Mouse (Mus musculus): ENCODE results near the gene Ccr10. TPM values are rescaled to one million over a fixed set of nuclear protein-coding genes. Genes with fewer than 3 reads are reported as not detected.

Gene Ccr10
- 0.29 and 0.63 TPM in 2 replicates for total RNA-seq (2023)

GRCm38 (mm10) chr11:101174851-101175628 lies at the start of gene Ccr10:
TSS of gene Ccr10 (minus strand) at chr11:101175443.

DNA sequence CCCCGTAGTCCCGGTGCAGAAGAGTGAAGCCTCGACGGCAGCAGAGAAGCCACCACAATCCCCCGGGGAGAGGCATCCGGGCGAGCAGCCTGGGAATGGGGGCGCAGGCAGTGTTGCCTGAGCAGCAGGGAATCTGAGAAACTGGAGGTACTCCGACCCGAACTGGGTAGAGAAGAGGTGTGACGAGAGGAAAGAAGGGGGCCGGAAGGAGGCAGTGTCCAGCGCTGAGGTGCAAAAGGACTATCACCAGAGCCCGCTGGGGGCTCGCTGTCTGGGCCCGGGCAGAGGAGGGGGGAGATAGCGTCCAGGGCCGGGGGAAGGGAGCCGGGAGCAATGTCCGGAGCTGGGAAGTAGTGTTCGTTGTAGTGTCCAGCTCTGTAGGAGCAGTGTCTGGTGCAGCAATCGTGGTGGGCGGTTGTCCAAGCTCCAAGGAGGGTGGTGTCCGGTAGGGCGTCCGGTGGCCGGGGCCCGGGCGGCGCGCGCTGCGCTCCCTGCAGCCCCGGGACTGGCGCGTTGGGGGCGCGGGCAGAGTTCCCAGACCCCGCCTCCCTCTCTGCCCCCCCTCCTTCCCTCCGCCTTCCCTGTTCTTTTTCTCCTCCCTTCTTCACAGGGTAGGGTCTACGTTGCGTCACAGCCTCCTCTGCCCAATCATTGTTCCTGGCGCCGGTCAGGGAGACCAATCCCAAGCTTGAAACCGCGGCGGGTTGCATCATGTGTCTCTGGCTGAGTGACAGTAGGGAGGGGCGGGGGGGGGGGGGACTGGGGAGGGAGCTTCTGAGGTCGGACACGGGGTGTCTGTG lies 4.2 kb downstream of the Ccr10 start, which contains the start of gene Plekhh3:
Plekhh3 (minus strand) TSS at position 541 of the 800 bp plus-strand sequence.

DNA sequence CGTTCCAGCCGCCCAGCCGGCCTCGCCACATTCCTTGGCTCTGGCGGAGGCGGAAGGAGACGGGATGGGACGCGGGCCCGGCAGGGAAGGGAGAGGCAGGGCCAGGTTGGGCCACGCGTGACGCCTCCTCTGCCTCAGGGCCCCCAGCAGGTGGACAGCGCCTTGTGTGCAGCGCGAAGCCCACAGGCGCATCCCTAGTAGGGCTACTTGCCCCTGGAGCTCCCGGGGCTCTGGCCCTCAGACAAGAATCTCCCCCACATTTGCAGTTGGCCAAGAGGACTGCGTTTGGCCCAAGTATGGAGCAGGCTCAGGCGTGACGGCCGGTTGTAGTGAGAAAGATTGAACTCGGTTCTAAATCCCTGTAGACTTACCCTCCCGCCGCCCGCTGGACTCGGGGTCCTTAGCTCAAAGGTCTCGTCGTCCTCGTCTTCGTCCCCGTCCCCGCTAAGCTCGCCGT lies 4.9 kb downstream of the Ccr10 start, which contains the start of gene Cntnap1:
Cntnap1 (plus strand) TSS at position 170 of the 457 bp plus-strand sequence.

DNA sequence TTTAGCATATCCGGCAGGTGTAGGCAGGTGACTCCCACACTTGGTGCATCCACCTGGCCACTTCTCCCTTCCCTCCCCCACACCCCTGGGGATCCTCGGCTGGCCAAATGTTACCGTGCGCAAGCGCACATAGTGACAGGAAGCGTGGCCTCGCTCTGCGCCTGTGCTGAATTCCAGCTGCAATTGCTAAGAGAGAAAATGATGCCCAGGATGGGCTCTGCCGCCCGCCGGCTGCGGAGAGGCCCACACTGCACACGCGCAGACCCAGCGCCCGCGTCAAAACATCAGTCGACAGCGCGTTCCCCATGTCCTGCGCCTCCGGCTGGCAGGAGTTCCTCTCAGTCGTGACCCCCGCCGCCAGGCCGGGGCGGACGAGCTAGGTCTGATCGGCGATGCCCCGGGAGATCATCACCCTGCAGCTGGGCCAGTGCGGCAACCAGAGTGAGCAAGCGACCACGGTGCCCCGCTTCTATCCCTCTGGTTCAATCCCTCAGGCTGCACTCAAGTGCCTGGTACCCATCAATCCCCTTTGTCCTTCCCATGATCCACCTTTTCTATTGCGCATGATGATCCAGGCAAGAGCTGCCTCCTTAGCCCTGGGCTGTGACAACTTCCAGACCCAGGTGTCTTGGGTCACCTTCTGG lies 19.4 kb downstream of the Ccr10 start, which contains the start of gene Tubg2:
Tubg2 (plus strand) TSS at position 180 of the 644 bp plus-strand sequence.

Other genes starting within 250 kb of the Ccr10 start
- 385 and 488 TPM in 2 replicates for gene Stat3, start 235.9 kb downstream of the Ccr10 start, total RNA-seq (2023)
- 0.48 and 0.98 TPM in 2 replicates for gene Cavin1, start 204.6 kb downstream of the Ccr10 start, total RNA-seq (2023)
- 85.5 and 131 TPM in 2 replicates for gene Atp6v0a1, start 166.0 kb downstream of the Ccr10 start, total RNA-seq (2023)
- 6.4 and 8.0 TPM in 2 replicates for gene Naglu, start 105.4 kb downstream of the Ccr10 start, total RNA-seq (2023)
- gene Hsd17b1, start 97.0 kb downstream of the Ccr10 start, total RNA-seq (2023) = 1.2 and 1.9 TPM in 2 replicates
- gene Coasy, start 92.9 kb downstream of the Ccr10 start, total RNA-seq (2023) = 9.2 and 9.9 TPM in 2 replicates
- 34.2 and 43.5 TPM in 2 replicates for gene Mlx, start 88.2 kb downstream of the Ccr10 start, total RNA-seq (2023)
- 3.6 and 3.7 TPM in 2 replicates for gene Psmc3ip, start 80.0 kb downstream of the Ccr10 start, total RNA-seq (2023)
- 24.0 and 28.6 TPM in 2 replicates for gene Retreg3, start 55.5 kb downstream of the Ccr10 start, total RNA-seq (2023)
- gene Tubg1, start 55.5 kb downstream of the Ccr10 start, total RNA-seq (2023) = 9.6 and 12.6 TPM in 2 replicates
- 0.59 and 1.2 TPM in 2 replicates for gene Tubg2, start 19.5 kb downstream of the Ccr10 start, total RNA-seq (2023)
- 0.66 TPM in 2 replicates for gene Cntnap1, start 4.9 kb downstream of the Ccr10 start, total RNA-seq (2023)
- 1.9 and 2.7 TPM in 2 replicates for gene Plekhh3, start 4.1 kb downstream of the Ccr10 start, total RNA-seq (2023)
- gene Ezh1, start 51.0 kb upstream of the Ccr10 start, total RNA-seq (2023) = 36.3 and 45.9 TPM in 2 replicates
- gene Ramp2, start 70.6 kb upstream of the Ccr10 start, total RNA-seq (2023) = 0.41 TPM in 1 of 2 replicates, not detected in the other
- 63.2 and 66.1 TPM in 2 replicates for gene Vps25, start 78.3 kb upstream of the Ccr10 start, total RNA-seq (2023)
- 1.9 and 2.3 TPM in 2 replicates for gene Wnk4, start 85.1 kb upstream of the Ccr10 start, total RNA-seq (2023)
- gene Cntd1, start 103.6 kb upstream of the Ccr10 start, total RNA-seq (2023) = 0.32 and 0.43 TPM in 2 replicates
- 25.3 and 30.8 TPM in 2 replicates for gene Coa3, start 103.7 kb upstream of the Ccr10 start, total RNA-seq (2023)
- 150 and 240 TPM in 2 replicates for gene Becn1, start 126.8 kb upstream of the Ccr10 start, total RNA-seq (2023)
- 59.9 and 64.2 TPM in 2 replicates for gene Psme3, start 140.8 kb upstream of the Ccr10 start, total RNA-seq (2023)
- gene Aoc2, start 149.6 kb upstream of the Ccr10 start, total RNA-seq (2023) = 2.7 and 4.6 TPM in 2 replicates
- not detected in 2 replicates for gene Aoc3, start 155.2 kb upstream of the Ccr10 start, total RNA-seq (2023)
- gene G6pc, start 192.1 kb upstream of the Ccr10 start, total RNA-seq (2023) = not detected in 2 replicates
- gene Aarsd1, start 242.2 kb upstream of the Ccr10 start, total RNA-seq (2023) = 12.1 and 12.4 TPM in 2 replicates
- gene Gm27029, start 249.4 kb upstream of the Ccr10 start, total RNA-seq (2023) = 0.43 TPM in 1 of 2 replicates, not detected in the other
- gene Rundc1, start 249.6 kb upstream of the Ccr10 start, total RNA-seq (2023) = 10.3 and 14.3 TPM in 2 replicates
- 0.60 and 0.98 TPM in 2 replicates for gene Ptges3l, start 249.9 kb upstream of the Ccr10 start, total RNA-seq (2023)

Measured in neutrophil, adult 65 days (primary cell).